Mouse (Mus musculus) forebrain, embryonic 11.5 days (tissue): ENCODE results near the gene Gpr132. TPM values are rescaled to one million over a fixed set of nuclear protein-coding genes. Genes with fewer than 3 reads are reported as not detected.
"Not testable (repeated sequence)": the region's sequence is repeated elsewhere in the genome, so short reads cannot be mapped to it uniquely, and the experiment has no call there.

Experiments used
- ATAC-seq: fragments of 200-750 bp; cut with Nextera tagmentation; replicated peaks from 2 replicates; pipeline ENCODE4 v1.8.0; 2017; ENCODE audit warnings: moderate TSS enrichment; ENCODE audit not compliant: low FRiP score
- DNase-seq: peaks from one replicate; pipeline ENCODE4 v3.0.0-alpha.2; 2017; ENCODE audit warnings: low spot score
- H3K27ac ChIP-seq: fragments of 300-500 bp; sonication (generic); 2 replicates; pipeline ENCODE4 v1.5.1; 2014; ENCODE audit warnings: low read depth, low read length
- H3K27me3 ChIP-seq: fragments of 300-500 bp; sonication (generic); 2 replicates; pipeline ENCODE4 v1.6.1; 2014; ENCODE audit warnings: mild to moderate bottlenecking, low read length, mixed read lengths; ENCODE audit not compliant: control insufficient read depth, insufficient read depth
- H3K36me3 ChIP-seq: fragments of 300-500 bp; sonication (generic); 2 replicates; pipeline ENCODE4 v1.6.1; 2014; ENCODE audit warnings: mild to moderate bottlenecking, low read length, moderate library complexity, mixed read lengths; ENCODE audit not compliant: control insufficient read depth, insufficient read depth
- H3K4me1 ChIP-seq: fragments of 300-500 bp; sonication (generic); replicated peaks from 2 replicates; pipeline ENCODE4 v1.6.1; 2014; ENCODE audit warnings: low read length, mixed read lengths; ENCODE audit not compliant: control insufficient read depth, insufficient read depth
- H3K4me2 ChIP-seq: fragments of 300-500 bp; sonication (generic); 2 replicates; pipeline ENCODE4 v1.6.1; 2014; ENCODE audit warnings: low read depth, mild to moderate bottlenecking, low read length, moderate library complexity, mixed read lengths; ENCODE audit not compliant: severe bottlenecking
- H3K4me3 ChIP-seq: fragments of 300-500 bp; sonication (generic); 2 replicates; pipeline ENCODE4 v1.5.1; 2014; ENCODE audit warnings: low read depth, low read length
- H3K9ac ChIP-seq: fragments of 300-500 bp; sonication (generic); 2 replicates; pipeline ENCODE4 v1.6.1; 2014; ENCODE audit warnings: low read length
- H3K9me3 ChIP-seq: fragments of 300-500 bp; sonication (generic); 2 replicates; pipeline ENCODE4 v1.6.1; 2016; ENCODE audit warnings: low read length, mixed read lengths; ENCODE audit not compliant: control insufficient read depth
- WGBS: fragments of 180-500 bp; shearing (Covaris S2); extraction: QIAGEN DNeasy Blood & Tissue Kit; methylation state at CpG from one replicate; pipeline ENCODE4 v1.1.7; 2014; 5-methylcytosine and 5-hydroxymethylcytosine counted together
- polyA plus RNA-seq: library from polyadenylated mRNA; unstranded; fragments of >200 nt; fragmentation: Nextera tagmentation; extraction: Ambion mirVana; gene quantifications from 2 replicates; pipeline ENCODE4 v1.2.1, GENCODE M21; 2014

The Gpr132 gene
- polyA plus RNA-seq, 1 experiment from 2014 or later: not detected

DNA sequence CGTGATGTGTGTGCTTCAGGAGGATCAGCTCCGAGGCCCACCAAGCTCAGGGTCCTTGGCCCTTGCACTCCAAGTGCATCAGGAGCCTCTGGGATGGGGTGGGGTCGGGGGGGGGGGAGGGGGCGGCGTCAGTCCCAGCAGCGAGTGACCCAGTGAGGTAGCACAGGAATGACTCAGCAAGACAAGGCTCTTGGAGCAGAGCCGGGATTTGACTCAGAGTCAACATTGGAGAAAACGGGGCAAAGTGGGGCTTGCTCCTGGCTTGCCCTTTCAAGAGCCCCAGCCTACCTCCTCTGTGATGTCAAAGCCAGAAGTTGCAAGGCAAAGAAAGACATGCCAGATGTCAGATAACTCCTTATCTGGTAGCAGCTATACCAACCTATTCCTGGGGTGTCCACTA is 16.9 kb downstream of the Gpr132 start:
- Histone ChIP-seq H3K9me3 (no peaks in the 10 kb centered on the region), H3K4me3 (no peak overlapping the region), H3K27me3 (no peaks in the 10 kb centered on the region), H3K4me1 (no peaks in the 10 kb centered on the region), H3K36me3 (no peaks in the 10 kb centered on the region), H3K9ac (no peak overlapping the region), H3K27ac (no peak overlapping the region), H3K4me2 (no peak overlapping the region)
- ATAC-seq (no peak), DNase-seq (no peak)
- 51% methylated on average over 8 of the region's 8 CpGs for WGBS

DNA sequence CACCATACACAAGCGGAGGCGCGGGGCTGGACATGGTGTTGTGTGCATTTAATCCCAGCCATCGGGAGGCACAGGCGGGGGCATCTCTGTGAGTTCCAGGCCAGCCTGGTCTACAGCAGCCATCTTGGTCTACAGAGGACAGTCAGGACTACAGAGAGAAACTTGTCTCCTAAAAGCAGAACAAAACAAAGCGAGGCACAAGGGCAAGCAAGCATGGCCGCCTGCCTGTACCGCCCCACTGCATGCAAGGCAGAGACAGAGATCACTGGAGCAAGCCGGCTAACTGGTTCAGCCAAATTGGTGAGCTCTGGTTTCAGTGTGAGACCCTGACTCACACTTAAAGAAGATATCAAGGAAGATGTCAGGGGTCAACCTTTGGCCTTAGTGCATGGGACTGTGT is 17.7 kb downstream of the Gpr132 start:
- Histone ChIP-seq H3K4me2 (no peak overlapping the region), H3K4me3 (no peak overlapping the region), H3K27ac (no peak overlapping the region), H3K36me3 (no peaks in the 10 kb centered on the region), H3K4me1 (no peaks in the 10 kb centered on the region), H3K9ac (no peak overlapping the region), H3K9me3 (no peaks in the 10 kb centered on the region), H3K27me3 (no peaks in the 10 kb centered on the region)
- WGBS: 97% methylated on average over 9 of the region's 9 CpGs
- ATAC-seq: no peak
- peak; percentile 48 for DNase-seq

- Histone ChIP-seq H3K27me3 (no peaks in the 10 kb centered on the region), H3K4me3 (no peak overlapping the region), H3K36me3 (no peaks in the 10 kb centered on the region), H3K27ac (no peak overlapping the region), H3K9me3 (no peaks in the 10 kb centered on the region), H3K9ac (no peak overlapping the region), H3K4me1 (no peaks in the 10 kb centered on the region), H3K4me2 (no peak overlapping the region)
- 90% methylated on average over 11 of the region's 11 CpGs for WGBS
- no peak for ATAC-seq
- DNase-seq: no peak
Observed at GRCm38 (mm10) chr12:112849235-112850022, 18.6 kb downstream of the Gpr132 start.

DNA sequence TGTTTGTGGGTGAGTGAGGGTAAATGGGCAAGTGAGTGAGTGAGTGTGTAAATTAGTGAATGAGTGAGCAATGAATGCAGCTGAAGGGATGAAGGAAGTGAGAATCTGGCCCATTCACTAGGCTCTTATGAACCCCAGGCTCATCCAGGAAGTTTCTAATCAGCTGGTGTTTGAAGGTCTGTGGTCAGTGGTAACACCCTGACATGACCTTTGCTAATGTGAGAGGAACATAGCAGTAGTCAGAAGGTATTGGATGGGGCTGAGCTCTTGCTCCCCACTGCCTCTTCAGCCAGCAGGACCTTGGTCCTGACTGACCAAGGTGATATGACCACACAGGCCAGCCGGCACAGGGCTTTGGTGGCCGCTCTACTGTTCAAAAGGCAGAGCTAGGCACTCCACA is 20.1 kb downstream of the Gpr132 start:
- H3K27me3 ChIP-seq: no peaks in the 10 kb centered on the region

GRCm38 (mm10) chr12:112843803-112844202 is 24.2 kb downstream of the Gpr132 start:
- no peaks in the 10 kb centered on the region for H3K27me3 ChIP-seq
- peak; percentile 78; the same call in 1 of the 2 replicates for ATAC-seq
- no peak overlapping the region for H3K27ac ChIP-seq
- H3K9ac ChIP-seq: no peak overlapping the region
- 13% methylated on average over 3 of the region's 3 CpGs for WGBS
- H3K9me3 ChIP-seq: no peaks in the 10 kb centered on the region
- H3K4me1 ChIP-seq: no peaks in the 10 kb centered on the region
- H3K36me3 ChIP-seq: no peaks in the 10 kb centered on the region
- H3K4me2 ChIP-seq: no peak overlapping the region
- H3K4me3 ChIP-seq: no peak overlapping the region
- peak; percentile 91 for DNase-seq

More for the DNA sequence above, 20.1 kb downstream of the Gpr132 start:
- DNase-seq (no peak), ATAC-seq (no peak)
- Histone ChIP-seq H3K4me1 (no peaks in the 10 kb centered on the region), H3K4me3 (no peak overlapping the region), H3K36me3 (no peaks in the 10 kb centered on the region), H3K4me2 (no peak overlapping the region), H3K9me3 (no peaks in the 10 kb centered on the region), H3K27ac (no peak overlapping the region), H3K9ac (no peak overlapping the region)
- 91% methylated on average over 2 of the region's 2 CpGs for WGBS

DNA sequence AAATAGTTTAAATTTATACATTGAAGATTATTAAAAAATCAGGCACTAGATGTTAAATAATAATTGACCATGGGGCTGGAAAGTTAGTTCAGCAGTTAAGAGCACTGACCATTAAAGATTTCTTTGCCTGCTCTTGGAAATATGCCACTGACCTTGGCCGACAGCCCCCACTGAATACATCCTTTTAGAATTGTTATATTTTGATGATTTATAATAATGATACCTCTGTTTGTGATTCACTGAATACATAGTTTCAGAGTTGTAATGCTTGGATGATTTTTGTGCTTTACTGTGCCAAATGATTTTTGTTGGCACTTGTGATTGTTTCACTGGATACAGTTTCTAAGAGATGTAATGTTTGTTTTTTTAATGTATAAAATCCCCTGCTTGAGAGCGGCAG is 25.9 kb downstream of the Gpr132 start:
- not testable (repeated sequence) for H3K9me3 ChIP-seq, H3K27me3 ChIP-seq, ATAC-seq, H3K27ac ChIP-seq, H3K4me2 ChIP-seq, H3K9ac ChIP-seq, H3K36me3 ChIP-seq, H3K4me3 ChIP-seq, H3K4me1 ChIP-seq, DNase-seq
- WGBS: 87% methylated on average over 2 of the region's 2 CpGs

- 62% methylated on average over 4 of the region's 4 CpGs for WGBS
- H3K9ac ChIP-seq, H3K9me3 ChIP-seq, H3K4me1 ChIP-seq, H3K4me2 ChIP-seq, DNase-seq, ATAC-seq, H3K36me3 ChIP-seq, H3K27me3 ChIP-seq, H3K4me3 ChIP-seq, H3K27ac ChIP-seq: not testable (repeated sequence)
Observed at GRCm38 (mm10) chr12:112841338-112841892, 26.6 kb downstream of the Gpr132 start.

- H3K27ac ChIP-seq: no peak overlapping the region
- no peak overlapping the region for H3K4me3 ChIP-seq
- H3K4me1 ChIP-seq: no peaks in the 10 kb centered on the region
- ATAC-seq (no peak), DNase-seq (no peak)
- H3K27me3 ChIP-seq: no peaks in the 10 kb centered on the region
- H3K9ac ChIP-seq: no peak overlapping the region
- H3K36me3 ChIP-seq: no peaks in the 10 kb centered on the region
- no peaks in the 10 kb centered on the region for H3K9me3 ChIP-seq
- H3K4me2 ChIP-seq: no peak overlapping the region
- 79% methylated on average over 25 of the region's 25 CpGs for WGBS
Observed at GRCm38 (mm10) chr12:112840209-112841086, 27.6 kb downstream of the Gpr132 start.
